Mouse (Mus musculus) gastrocnemius, postnatal 10 days (tissue): ENCODE data around the gene Nagpa. TPM values are rescaled to one million over a fixed set of nuclear protein-coding genes. Genes with fewer than 3 reads are reported as not detected.
"Not testable (repeated sequence)": the region's sequence is repeated elsewhere in the genome, so short reads cannot be mapped to it uniquely, and the experiment has no call there.

Experiments used
- DNase-seq: peaks from one replicate; pipeline ENCODE4 v3.0.0; 2021; ENCODE audit warnings: mixed read lengths
- long read RNA-seq, 2 experiments: library from polyadenylated mRNA; stranded (forward); transcript quantifications; one replicate each; pipeline ENCODE4 v2.0.0; 2021
- total RNA-seq, 2 experiments: library from RNA; stranded (reverse); gene quantifications; 2 replicates each; pipeline ENCODE4 v1.2.3; 2021

Gene Nagpa
- 1 to 10 TPM; 6.6 to 7.0 TPM for total RNA-seq
- long read RNA-seq, experiment 1, transcript Nagpa-203 (9 exons, 2,230 nt), result minor isoform, 5 of 24 reads
- long read RNA-seq, experiment 1, transcript Nagpa-201 (10 exons, 2,143 nt), result major isoform, 16 of 24 reads
- long read RNA-seq, experiment 1, partial matches to known transcripts, result 0 of 24 reads
- long read RNA-seq, experiment 1, other reads (novel, unspliced or antisense), result 3 of 24 reads
- long read RNA-seq, experiment 2, transcript Nagpa-201 (10 exons, 2,143 nt), result major isoform, 8 of 16 reads
- long read RNA-seq, experiment 2, partial matches to known transcripts, result 1 of 16 reads
- long read RNA-seq, experiment 2, other reads (novel, unspliced or antisense), result 5 of 16 reads

DNA sequence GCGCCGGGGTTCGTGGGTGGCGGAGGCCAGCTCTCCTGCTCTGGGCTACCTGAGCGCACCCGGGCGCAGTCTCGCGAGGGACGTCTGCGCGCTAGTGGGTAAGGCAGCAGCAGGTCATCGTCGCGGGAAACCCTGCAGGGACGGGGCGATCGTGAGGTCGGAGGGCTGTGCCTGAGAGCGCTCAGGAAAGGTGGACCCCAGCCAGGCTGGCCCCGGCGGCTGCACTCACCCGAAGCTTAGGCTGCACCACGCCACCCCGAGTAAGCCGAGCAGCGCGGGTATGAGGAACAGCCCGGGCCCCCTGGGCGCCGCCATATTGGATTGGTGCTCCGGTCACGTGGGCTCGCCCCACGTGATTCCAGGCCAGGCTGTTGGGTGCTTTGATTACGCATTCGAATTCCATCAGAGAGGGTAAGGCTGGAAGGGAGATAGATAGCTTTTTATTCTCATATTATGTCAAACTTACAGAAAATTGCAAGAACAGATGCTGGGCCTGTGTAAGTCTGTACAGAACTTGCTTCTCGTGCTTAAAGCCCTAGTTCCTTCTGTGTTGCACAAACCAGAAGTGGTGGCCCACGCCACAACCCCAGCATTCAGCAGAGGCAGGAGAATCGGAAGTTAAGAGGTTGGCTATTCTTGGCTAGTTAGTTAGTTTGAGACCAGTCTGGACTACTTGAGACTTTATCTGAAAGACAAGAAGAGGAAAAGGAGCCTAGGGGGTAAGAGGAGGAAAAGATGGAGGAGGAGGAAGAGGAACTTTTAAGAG is at the start of gene Nagpa:
TSS of gene Nagpa (minus strand) at position 345 of the 766 bp plus-strand sequence.
- peak; percentile 82 for DNase-seq

DNA sequence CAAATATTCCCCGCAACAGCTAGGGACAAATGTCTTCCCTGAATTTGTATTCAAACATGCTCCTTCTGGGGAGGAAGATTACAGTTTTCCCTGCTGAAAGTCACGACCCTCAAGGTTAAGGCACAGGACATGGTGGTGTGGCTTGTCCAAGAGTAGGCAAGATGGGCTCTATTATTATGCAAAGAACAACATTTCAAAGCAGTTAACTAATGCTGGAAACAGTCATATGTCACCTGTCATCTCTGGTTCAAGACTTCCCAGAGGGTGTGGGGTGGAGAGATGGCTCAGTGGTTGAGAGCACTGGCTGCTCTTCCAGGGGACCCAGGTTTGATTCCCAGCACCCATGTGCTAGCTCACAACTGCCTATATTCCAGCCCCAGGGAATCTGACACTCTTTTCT is 48.4 kb upstream of the Nagpa start:
- DNase-seq, result no peak

DNA sequence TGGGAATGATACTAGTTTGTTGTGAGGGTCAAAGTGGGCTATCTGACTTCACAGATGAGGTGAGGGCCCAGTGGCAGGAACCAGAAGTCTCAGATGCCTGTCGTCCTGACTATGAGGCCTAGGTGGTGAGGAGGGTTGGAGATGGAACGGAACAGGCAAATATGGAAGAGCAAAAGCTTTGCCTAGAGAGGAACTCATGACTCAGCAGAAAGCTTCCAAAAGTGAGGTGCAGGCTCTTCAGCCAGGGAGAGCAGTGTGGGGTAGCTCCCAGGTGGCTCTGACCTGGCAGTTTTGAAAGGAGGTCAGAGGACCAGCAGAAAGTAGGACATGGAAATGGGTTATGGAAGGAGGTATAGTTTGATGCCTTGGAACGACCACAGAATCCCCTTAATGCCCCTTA is 47.1 kb upstream of the Nagpa start:
- DNase-seq, result no peak

DNA sequence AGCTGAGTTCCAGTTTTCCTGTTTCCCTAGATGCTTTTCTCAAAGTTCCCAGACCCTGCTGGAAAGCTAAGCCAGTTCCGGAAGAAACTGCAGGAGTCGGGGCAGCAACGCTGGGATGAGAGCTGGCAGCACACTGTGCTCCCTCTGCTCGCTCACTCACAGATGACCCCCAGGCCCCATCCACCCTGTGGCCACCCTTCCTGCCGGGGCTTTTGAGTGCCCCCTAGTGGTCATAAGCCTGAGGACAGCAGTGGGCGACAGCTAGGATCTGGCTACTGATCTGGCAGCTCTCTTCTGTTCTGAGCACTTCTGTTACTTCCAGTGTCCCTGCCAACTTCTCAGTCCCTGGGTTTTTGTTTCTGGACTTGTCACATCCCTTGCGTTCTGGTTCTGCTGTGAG is 40.6 kb upstream of the Nagpa start:
- DNase-seq, result peak; percentile 66

DNA sequence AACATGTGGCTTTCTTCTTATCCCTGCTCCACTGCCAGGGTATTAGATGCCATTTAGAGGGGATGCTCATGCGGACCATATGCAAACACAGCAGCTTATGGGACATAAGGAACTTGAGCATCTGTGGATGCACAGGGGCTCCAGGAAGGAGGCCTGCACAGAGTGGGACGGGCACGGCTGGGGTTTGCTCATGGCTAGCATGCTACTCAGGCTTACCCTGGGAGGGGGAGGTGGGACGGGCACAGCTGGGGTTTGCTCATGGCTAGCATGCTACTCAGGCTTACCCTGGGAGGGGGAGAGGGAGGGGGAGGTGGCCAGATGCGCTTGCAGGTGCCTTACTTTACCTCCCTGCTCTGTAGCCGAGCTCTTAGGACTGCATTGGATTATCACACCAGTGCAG is 39.1 kb upstream of the Nagpa start:
- DNase-seq, result no peak

DNA sequence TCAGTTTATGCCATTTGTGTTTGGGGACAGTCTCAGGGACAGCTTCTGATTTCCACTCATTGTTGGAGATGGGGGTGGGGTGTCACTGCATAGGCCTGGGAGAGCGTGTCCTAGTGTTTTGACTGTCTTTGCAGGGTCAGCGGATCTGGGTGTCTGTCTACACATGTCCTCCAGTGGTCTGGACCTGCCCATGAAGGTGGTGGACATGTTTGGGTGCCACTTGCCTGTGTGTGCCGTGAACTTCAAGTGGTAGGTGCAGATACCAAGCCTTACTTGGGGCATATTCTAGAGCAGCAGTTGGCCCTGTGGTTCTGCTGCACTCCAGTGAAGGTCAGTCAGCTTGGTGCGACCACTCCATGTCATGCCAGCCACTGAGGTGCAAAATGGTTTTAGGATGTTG is 38.5 kb upstream of the Nagpa start:
- DNase-seq, result no peak

DNA sequence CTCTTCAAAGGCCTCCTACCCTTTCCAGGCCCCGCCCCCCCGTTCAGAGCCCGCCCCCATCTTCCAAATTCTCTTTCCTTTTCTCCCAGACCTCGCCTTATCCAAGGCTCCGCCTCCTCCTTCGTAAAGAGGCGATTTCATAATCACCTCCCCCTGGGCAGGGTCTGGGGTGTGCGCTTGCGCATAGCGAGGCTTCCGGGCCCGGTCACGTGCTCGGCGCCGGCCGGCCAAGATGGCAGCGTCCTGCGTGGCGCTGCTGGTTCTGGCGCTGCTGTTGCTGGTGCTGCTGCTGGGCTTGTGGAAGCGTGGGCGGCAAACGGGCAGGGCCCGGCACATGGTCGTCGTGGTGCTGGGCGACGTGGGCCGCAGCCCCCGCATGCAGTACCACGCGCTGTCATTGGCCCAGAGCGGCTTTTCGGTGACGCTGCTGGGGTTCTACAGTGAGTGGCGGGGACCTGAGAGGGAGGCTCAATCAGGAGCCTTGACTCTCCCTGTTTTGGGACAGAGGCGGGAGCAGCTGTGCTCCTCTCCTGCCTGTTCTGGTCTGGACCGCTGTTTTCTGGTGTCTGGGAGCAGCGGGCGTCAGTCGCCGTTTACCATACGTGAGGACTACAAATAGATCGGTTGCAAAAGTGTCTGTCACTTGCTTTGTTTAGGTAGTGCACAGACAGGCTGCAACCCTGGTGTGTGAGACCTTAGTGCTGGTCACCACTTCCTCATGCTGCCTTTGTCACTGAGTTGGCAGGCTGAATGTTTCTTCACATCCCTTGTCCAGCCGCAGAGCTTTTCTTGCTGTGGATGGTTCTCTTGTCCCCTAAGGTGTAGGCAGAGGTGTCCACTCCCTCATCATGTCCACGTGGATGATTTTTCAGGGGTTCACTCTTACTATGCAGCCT is 29.9 kb upstream of the Nagpa start, which contains the start of gene Alg1:
TSS of gene Alg1 (plus strand) at position 204 of the 896 bp plus-strand sequence.
- peak; percentile 96 for DNase-seq

DNA sequence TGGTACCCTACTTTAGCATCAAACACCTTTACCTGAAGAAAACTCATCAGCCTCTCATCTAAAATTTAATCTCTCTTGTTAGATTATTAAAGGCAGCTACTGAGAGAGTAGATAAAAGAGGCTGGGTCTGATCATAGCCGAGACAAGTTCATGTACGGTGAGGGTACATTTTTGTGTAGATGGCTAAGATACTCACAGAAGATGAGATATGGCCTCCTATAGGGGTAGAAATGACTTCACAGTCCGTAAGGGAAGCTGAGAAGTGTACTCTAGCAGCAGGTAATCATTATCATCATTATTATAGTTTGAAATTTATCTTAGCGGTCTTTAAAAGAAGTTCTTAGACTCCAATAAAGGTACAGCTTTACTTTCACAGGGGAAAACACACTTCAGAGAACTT is 29.2 kb upstream of the Nagpa start:
- DNase-seq, result no peak

DNA sequence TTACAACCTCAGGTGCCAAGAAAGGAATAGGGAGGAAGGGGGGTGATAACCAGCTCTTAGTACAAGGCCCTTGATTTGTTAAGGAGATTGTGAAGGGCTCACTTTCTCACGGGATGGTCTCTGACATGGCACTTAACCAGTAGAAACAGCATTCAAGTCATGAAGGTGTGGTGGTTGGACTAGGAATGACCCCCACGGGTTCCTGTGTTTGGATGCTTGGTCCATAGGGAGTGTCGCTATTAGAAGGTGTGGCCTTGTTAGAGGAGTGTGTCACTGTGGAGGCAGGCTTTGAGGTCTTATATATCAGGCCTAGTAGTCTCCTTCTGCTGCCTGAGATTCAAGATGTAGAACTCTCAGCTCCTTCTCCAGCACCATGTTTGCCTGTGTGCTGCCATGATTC is 24.3 kb upstream of the Nagpa start:
- DNase-seq, result not testable (repeated sequence)

DNA sequence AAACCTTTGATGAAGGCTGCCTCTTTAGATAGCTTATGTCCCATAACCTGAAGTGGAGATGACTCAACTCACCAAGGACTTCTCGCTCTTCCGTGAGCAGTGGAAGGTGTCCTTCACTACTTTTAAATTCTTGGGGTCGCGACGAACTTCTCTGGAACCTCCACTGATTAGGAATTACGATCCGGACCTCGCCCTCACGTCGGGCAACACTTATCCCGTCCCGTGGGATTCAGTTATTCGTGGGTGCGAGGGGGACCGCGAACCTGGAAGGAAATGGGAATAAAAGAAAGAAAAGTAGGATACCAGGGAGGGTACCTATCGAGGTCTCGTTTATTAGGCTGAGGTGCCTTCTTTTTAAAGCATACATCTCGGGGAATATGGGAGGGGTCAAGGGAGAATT is 23.7 kb upstream of the Nagpa start:
- not testable (repeated sequence) for DNase-seq

DNA sequence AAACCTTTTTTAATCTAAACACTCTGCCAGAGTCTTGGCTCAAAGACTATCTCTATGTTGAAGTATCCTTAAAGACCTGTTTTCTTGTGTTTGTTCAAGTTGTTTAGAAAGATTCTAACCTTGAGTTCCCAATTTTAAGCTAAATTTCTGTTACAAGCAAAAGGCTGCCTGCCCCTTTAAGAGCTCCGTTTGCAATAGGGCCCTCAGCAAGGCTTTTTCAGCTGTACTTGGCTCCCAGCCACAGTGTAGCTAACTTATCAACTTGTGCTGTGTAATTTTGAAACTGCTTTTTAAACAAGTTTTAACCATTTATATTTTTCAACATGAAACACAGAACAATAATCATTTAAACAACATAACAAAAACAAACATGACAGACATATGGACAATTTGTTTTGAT is 22.7 kb upstream of the Nagpa start:
- not testable (repeated sequence) for DNase-seq

DNA sequence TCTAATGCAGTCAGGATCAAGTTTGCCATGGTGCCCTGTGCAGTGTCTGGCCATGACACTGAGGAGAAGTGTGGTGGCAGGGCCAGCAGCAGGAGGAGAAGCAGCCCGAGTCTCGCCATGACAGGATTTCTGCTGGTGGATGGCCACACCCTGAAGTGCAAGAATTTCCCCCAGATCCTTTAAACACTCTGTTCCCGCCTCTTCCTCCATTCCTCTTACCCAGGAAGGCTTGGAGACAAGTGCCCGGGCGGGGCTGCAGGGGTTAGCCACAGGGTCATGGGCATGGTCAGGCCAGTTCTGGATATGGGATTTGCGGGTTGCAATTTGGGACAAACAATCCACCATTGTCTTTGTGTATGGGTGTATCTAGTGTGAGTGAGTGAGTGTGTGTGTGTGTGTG is 18.3 kb upstream of the Nagpa start, which contains the start of gene AU021092:
TSS of gene AU021092 (minus strand) at position 160 of the 400 bp plus-strand sequence.
- no peak for DNase-seq

DNA sequence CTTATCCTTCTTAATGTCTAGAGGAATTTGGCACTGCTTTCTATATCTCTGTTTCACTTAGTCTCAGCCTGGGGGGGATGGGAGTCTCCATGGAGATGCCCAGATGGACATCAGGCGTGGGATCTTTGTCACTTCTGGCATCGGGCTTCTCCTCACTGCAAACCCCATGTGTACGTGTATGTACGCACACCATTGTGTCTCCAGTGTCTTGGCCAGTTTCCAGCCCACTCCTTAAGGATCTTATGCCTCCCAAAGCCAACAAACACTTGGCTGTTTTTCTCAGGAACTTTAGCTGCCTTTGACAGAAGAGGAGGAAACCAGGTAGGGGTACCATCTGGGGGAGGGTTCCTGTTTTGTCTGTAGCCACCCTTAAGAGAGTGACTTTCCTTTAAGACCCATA is 17.6 kb upstream of the Nagpa start:
- DNase-seq, result no peak

DNA sequence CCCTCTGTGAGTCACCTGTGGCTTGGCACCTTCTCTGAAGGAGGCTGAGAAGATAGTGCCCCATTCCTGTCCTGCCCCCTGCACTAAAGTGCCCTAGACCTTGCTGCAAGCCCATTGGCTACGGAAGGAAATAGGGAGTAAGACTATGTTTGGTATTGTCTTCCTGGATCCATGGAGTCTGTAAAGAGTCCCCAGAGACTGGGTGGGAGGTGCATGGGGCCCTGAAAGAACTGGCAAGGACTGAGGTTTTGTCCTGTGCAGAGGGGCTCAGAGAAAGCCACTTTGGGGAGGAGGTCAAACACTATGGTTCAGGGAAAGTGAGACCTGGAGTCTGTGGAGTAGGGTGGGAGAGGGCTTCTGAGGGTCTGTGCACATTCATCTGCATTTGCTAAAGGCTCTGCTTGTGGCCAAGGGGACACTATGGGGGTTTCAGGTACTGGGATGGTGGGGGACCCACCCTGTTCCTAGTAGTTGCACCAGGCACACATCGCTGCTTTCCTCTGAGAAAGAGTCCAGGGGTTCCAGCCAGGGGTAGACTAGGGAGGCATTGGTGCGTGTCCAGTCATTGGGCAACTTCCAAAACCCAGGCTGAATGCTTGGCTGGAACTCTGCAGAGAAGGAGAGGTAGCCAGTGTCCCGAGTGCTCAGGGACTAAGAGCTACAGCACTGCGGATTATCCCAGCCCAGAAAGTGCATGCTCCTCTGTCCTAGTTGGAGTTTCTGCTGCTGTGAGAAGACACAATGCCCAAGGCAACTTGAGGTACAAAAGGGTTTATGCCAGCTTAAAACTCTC is 13.7 kb upstream of the Nagpa start:
- DNase-seq, result no peak

DNA sequence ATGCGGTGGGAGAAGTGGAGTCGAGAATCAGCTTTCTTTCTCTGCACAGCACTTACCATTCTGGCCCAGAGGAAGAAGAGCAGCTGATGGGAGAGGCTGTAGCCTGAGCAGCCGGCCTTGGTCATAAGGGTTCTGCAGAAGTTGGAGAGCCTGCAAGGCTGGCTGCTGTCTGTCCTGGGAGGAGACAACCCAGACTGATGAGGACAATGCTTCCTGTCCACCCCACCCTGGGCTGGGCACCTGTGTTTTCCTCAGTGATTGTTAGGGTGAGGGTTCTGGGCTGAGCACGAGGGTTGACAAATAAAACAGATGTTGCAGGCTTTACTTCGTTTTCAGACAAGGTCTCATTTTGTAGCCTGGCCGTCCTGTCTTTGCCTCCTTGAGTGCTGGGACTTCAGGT is 12.9 kb upstream of the Nagpa start:
- DNase-seq, result no peak

DNA sequence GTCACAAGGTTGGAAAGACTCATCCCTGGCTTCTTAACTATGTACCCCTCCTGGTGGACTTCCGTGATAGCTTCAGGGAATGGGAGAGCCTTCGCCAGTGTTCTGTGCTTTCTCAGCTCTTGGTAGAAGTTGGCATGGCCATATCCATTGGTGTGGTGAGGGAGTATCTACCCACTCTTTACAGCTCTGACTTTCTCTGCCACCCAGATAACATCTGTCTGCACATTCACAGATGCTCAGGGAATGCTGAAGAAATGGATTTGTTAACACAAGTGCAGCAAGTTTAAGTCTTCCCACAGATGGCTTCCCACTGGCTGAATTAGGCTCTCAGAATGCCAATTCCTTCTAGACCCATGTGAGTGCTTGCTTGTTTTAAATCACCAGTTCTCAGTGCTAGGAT is 10.3 kb upstream of the Nagpa start:
- DNase-seq, result no peak

DNA sequence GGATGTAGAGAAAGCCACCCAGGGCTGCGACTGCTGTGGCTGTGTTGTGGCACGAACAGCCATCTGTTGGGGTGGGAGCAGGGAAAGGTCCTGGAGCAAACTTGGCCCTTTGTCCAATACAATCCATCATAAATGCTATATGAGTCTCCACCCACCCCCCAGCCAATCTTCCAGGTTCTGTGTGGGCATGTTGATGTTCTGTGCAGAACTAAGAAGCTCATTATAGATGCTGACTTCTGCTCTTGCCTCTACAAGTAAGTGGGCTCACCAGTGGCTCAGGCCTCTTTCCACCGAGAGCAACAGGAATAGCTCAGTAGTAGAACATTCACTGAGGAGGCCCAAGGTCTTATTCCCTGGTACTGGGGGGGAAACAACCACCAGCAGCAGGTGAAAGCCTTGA is 8.3 kb upstream of the Nagpa start:
- no peak for DNase-seq

DNA sequence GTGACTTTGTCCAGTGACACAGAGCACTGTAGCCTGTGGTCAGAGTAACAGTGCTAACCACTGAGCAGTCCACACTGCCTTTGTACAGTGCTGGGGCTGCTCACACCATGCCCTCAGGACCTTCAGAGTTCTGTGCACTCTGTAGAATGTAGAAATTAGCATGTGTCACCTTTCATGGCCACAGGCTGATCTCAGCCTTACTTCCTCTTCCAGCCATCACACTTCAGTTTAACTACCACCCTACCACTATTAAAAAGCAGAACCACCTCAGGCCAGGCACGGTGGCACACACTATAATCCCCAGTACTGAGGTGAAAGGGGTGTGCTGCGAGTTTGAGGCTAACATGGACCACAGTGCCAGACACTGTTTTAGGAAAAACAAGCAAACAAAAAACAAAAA is 6.6 kb upstream of the Nagpa start:
- no peak for DNase-seq

DNA sequence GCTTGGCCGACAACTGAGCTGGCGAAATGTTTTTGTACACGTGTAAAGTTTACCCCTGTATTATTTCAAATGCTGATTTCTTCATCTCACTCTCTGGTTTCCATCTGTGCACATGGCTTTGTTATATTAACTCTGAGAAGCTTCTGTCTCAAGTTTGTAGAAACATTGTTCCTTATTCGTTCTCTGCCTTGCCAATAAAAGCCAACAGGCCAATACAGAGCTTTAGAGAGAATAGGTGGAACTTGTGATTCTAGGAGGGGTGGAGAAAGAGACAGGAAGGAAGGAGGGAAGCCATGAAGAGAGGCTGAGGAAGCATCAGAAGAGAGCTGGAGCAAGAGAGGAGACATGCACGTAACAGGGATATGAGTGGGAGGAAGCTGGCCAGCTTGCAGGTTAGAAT is 2.2 kb upstream of the Nagpa start:
- no peak for DNase-seq

DNA sequence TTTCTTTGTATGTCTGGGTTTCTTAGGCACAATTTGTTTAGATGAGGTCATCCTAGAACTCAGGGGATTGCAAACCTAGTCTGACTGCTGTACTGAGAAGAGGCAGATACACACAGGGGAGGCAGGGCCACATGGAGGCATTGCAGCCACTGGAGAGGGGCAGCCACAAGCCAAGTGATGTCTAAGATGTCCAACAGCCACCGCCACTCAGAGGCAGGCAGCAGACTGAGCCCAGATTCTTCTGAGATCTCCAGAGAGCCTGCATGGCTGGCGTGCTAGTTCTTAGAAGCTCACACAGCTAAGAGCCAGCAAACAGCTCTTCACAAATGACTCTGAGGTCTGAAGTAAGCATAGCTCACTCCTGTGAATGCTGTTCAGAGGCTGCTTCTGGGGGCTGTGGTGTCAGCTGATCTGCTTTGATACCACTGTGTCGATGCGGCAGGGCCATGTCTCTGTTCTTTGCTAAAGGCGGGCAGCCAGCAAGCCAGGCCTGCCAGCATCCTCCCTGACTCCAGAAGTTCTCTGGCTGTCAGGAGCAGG is 1.7 kb upstream of the Nagpa start:
- no peak for DNase-seq

DNA sequence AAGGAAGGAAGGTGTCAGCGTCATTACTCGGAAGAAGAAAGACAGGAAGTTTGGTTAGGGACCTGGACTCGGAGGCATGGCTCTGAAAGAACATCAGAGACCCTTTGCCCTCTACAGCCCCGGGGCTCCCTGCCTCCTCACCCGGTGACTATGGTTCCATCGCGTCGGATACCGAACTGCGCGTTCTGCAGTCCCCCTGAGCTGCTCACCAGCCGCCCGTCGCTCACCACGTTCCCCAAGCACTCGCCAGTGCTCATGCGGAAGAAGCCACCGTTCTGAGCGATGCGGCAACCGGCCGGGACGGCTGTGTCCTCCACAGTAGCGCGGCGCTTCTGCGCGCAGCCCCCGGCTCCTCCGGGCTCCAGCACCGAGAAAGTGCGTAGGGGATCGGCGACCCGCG is 612 bp downstream of the Nagpa start:
- peak; percentile 29 for DNase-seq
